Mouse (Mus musculus): Measurements from ENCODE around the gene Trmt112. TPM values are rescaled to one million over a fixed set of nuclear protein-coding genes. Genes with fewer than 3 reads are reported as not detected.

Trmt112 gene
- polyA plus RNA-seq, 1 experiment from 2014 or later = 95.3 TPM

DNA sequence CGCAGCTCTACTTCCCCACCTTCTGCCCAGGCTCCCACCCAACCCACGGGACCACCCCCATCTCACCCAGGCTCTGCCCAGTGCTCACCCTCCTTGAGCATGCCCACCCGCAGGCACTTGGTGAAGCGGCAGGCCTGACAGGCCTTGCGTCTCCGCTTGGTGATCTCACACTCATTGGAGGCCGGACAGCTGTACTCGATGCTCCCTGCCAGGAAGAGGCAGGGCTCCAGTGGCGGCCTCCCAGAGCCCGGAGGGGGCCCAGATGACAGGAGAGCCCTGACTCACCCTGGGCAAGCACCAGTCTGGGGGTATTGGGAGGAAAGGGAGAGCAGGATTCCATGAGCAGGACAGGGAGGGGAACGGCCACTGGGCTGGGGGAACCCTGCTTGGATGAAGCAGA lies 4.5 kb downstream of the Trmt112 start:
- ATAC-seq = no peak
- H3K27ac ChIP-seq (ENCODE audit: low read length) = no peak overlapping the region
- 83% methylated on average over 11 of the region's 11 CpGs for WGBS
- no peak overlapping the region for H3K4me2 ChIP-seq (ENCODE audit: low read length)
- H3K9me3 ChIP-seq (replicated peaks; ENCODE audit: control insufficient read depth, low read length, poor library complexity, severe bottlenecking) = no peaks in the 10 kb centered on the region
- peaks cover 16% of the 10 kb centered on the region for H3K36me3 ChIP-seq (ENCODE audit: control insufficient read depth, insufficient read depth, low read length)
- no peak overlapping the region for H3K4me3 ChIP-seq (ENCODE audit: low read depth, low read length)
- H3K9ac ChIP-seq (ENCODE audit: low read depth, low read length) = no peak overlapping the region
- peaks cover 8% of the 10 kb centered on the region for H3K4me1 ChIP-seq (ENCODE audit: control insufficient read depth, insufficient read depth, low read length)
- H3K27me3 ChIP-seq (ENCODE audit: control insufficient read depth, insufficient read depth, low read depth, low read length) = no peaks in the 10 kb centered on the region

DNA sequence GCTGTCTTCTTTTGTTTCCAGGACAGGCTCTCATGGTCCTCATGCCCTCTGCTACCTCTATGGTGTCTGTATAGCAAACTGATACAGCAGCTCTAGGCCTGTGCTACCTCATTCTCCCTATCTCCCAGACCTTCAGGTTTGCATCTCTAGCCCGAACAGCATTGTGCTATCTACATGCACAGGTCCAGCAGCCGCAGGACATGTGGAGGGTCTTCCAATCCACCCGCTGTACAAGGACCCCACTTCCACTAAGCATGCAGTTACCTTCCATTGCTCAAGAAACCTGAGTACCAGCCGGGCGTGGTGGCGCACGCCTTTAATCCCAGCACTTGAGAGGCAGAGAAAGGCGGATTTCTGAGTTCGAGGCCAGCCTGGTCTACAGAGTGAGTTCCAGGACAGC lies 5.0 kb downstream of the Trmt112 start:
- Histone ChIP-seq H3K36me3 (ENCODE audit: control insufficient read depth, insufficient read depth, low read length) (peaks cover 16% of the 10 kb centered on the region), H3K9me3 (replicated peaks; ENCODE audit: control insufficient read depth, low read length, poor library complexity, severe bottlenecking) (no peaks in the 10 kb centered on the region), H3K4me1 (ENCODE audit: control insufficient read depth, insufficient read depth, low read length) (peaks cover 8% of the 10 kb centered on the region; the same call in 1 of the 2 replicates), H3K27ac (ENCODE audit: low read length) (no peak overlapping the region), H3K9ac (ENCODE audit: low read depth, low read length) (no peak overlapping the region), H3K4me2 (ENCODE audit: low read length) (no peak overlapping the region), H3K27me3 (ENCODE audit: control insufficient read depth, insufficient read depth, low read depth, low read length) (no peaks in the 10 kb centered on the region), H3K4me3 (ENCODE audit: low read depth, low read length) (no peak overlapping the region)
- no peak for ATAC-seq
- 95% methylated on average over 9 of the region's 9 CpGs for WGBS

DNA sequence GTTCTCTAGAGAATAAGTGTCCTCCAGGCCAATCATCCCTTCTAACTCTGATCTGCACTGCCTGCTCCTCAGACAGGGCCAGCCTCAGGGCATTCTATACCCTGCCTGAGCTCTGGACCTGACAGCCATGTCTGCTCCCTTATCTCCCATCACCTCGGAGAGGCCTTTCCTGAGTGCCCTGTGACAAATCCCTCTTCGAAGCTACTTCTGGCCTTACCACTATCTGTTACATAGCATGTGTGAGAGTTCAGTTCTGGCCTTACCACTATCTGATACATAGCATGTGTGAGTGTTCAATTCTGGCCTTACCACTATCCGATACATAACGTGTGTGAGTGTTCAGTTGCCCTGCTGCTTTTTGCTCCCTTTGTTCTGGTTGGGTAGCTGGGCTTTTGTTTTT lies 5.8 kb downstream of the Trmt112 start:
- Histone ChIP-seq H3K4me1 (ENCODE audit: control insufficient read depth, insufficient read depth, low read length) (peaks cover 15% of the 10 kb centered on the region), H3K9ac (ENCODE audit: low read depth, low read length) (no peak overlapping the region), H3K9me3 (replicated peaks; ENCODE audit: control insufficient read depth, low read length, poor library complexity, severe bottlenecking) (no peaks in the 10 kb centered on the region), H3K27me3 (ENCODE audit: control insufficient read depth, insufficient read depth, low read depth, low read length) (no peaks in the 10 kb centered on the region), H3K4me3 (ENCODE audit: low read depth, low read length) (no peak overlapping the region), H3K4me2 (ENCODE audit: low read length) (no peak overlapping the region), H3K36me3 (ENCODE audit: control insufficient read depth, insufficient read depth, low read length) (peaks cover 16% of the 10 kb centered on the region), H3K27ac (ENCODE audit: low read length) (no peak overlapping the region)
- ATAC-seq = no peak
- 90% methylated on average over 4 of the region's 4 CpGs for WGBS

DNA sequence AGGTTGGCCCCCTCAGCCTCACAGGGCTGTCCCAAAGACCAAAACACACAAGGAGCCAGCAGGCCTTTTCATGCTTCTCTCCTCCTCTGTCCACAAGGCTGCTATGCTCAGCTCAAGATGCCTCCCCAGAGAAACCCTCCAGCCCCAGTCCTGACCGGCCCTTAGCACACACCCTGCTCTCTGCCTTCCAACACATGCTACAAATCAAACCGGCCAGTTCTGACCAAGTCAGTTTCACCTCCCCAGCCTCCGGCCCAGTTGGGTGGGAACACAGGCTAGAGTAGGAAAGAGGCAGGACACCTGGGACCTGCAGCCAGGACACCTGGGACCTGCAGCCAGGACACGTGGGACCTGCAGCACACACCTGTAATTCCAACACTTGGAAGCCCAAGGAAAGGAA lies 7.0 kb downstream of the Trmt112 start:
- Histone ChIP-seq H3K27ac (ENCODE audit: low read length) (no peak overlapping the region), H3K36me3 (ENCODE audit: control insufficient read depth, insufficient read depth, low read length) (peaks cover 14% of the 10 kb centered on the region), H3K9me3 (replicated peaks; ENCODE audit: control insufficient read depth, low read length, poor library complexity, severe bottlenecking) (no peaks in the 10 kb centered on the region), H3K4me1 (ENCODE audit: control insufficient read depth, insufficient read depth, low read length) (peaks cover 15% of the 10 kb centered on the region), H3K4me3 (ENCODE audit: low read depth, low read length) (no peak overlapping the region), H3K9ac (ENCODE audit: low read depth, low read length) (no peak overlapping the region; the same call in 1 of the 2 replicates), H3K27me3 (ENCODE audit: control insufficient read depth, insufficient read depth, low read depth, low read length) (no peaks in the 10 kb centered on the region), H3K4me2 (ENCODE audit: low read length) (no peak overlapping the region)
- no peak for ATAC-seq
- 91% methylated on average over 4 of the region's 4 CpGs for WGBS

DNA sequence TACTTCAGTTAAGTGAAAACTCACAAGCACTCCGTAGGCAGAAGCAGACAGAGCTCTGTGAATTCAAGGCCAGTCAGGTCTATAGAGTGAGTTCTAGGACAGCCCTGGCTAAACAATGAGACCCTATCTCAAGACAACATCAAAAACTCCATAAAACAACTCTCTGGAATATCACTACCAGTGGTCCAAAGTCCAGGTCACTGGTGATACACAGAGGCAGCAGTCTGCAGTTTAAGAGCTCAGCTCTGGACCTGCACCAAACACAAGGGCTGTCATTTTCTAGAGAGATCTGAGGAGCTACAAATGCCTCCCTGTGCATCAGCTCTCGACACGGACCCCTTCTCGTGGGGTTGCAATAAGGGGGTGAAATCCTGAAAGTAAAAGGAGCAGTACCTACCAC lies 8.8 kb downstream of the Trmt112 start:
- Histone ChIP-seq H3K9ac (ENCODE audit: low read depth, low read length) (no peak overlapping the region), H3K4me3 (ENCODE audit: low read depth, low read length) (no peak overlapping the region), H3K27me3 (ENCODE audit: control insufficient read depth, insufficient read depth, low read depth, low read length) (peaks cover 5% of the 10 kb centered on the region), H3K27ac (ENCODE audit: low read length) (no peak overlapping the region), H3K9me3 (replicated peaks; ENCODE audit: control insufficient read depth, low read length, poor library complexity, severe bottlenecking) (no peaks in the 10 kb centered on the region), H3K36me3 (ENCODE audit: control insufficient read depth, insufficient read depth, low read length) (peaks cover 3% of the 10 kb centered on the region; the same call in 1 of the 2 replicates), H3K4me2 (ENCODE audit: low read length) (no peak overlapping the region), H3K4me1 (ENCODE audit: control insufficient read depth, insufficient read depth, low read length) (peaks cover 20% of the 10 kb centered on the region)
- ATAC-seq = no peak
- 89% methylated on average over 4 of the region's 4 CpGs for WGBS

DNA sequence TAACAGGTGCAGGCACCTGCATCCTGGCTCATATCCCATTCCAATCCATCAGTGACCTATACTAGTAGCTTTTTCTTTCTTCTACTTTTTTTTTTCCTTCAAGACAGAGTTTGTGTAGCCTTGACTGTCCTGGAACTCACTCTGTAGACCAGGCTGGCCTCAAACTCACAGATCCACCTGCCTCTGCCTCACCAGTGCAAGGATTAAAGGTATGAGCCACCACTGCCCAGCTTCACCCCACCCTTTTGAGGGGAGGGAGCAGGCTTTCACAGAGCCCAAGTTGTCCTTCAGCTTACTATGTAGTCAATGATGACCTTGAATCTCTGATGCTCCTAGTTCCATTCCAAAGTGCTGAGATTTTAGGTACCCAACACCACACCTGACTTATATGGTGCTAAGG lies 9.9 kb downstream of the Trmt112 start:
- no peak overlapping the region for H3K27ac ChIP-seq (ENCODE audit: low read length)
- no peak overlapping the region for H3K4me2 ChIP-seq (ENCODE audit: low read length)
- no peak overlapping the region for H3K4me3 ChIP-seq (ENCODE audit: low read depth, low read length)
- H3K4me1 ChIP-seq (ENCODE audit: control insufficient read depth, insufficient read depth, low read length) = peaks cover 20% of the 10 kb centered on the region
- no peak for ATAC-seq
- H3K27me3 ChIP-seq (ENCODE audit: control insufficient read depth, insufficient read depth, low read depth, low read length) = peaks cover 12% of the 10 kb centered on the region
- 0 out of 2 replicates have a peak overlapping the region, but pooled peaks have one; percentile 39 for H3K9ac ChIP-seq (ENCODE audit: low read depth, low read length)
- no peaks in the 10 kb centered on the region for H3K36me3 ChIP-seq (ENCODE audit: control insufficient read depth, insufficient read depth, low read length)
- H3K9me3 ChIP-seq (replicated peaks; ENCODE audit: control insufficient read depth, low read length, poor library complexity, severe bottlenecking) = no peaks in the 10 kb centered on the region

DNA sequence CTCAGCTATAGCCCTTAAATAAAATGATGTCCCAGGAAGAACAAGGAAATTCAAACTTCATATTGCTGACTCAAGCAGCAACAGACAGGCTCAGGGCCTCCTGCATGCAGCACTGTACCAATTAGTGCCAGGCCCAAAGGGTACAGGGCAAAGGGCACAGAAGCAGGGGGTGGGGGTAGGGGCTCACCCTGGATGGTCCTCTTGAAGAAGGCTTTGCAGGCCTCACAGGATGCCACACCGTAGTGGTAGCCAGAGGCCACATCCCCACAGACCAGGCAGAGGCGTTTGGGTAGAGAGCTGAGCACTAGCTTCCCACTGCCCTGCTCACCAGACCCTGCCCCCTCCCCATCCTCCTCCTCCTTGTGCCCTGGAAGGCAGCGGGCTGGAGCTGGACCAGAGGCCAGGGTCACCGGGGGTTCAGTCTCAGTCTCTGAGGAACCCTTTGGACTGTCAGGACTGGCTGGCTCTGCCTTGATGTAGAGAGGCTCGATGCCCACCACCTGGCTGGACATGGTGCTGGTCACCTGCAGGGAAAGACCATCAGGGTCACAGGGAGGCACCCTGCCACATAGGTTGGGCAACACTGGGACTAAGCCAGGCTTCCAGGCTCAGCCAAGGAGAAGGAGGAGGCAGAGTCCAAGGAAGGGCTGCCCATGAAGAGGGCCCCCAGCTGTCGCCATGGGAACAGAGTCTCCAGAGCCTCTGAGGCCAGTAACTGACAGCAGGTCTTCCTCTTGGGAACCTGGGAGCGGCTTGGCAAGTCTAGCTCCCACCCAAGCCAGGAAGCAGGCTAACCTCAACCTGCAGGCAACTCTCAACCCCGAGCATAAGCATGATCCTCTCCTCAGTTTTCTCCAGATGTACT lies 10.6 kb downstream of the Trmt112 start:
- Histone ChIP-seq H3K27me3 (ENCODE audit: control insufficient read depth, insufficient read depth, low read depth, low read length) (peaks cover 18% of the 10 kb centered on the region), H3K4me2 (ENCODE audit: low read length) (peak overlapping the region; percentile 90), H3K4me3 (ENCODE audit: low read depth, low read length) (peak overlapping the region; percentile 69), H3K9me3 (replicated peaks; ENCODE audit: control insufficient read depth, low read length, poor library complexity, severe bottlenecking) (no peaks in the 10 kb centered on the region), H3K36me3 (ENCODE audit: control insufficient read depth, insufficient read depth, low read length) (no peaks in the 10 kb centered on the region), H3K27ac (ENCODE audit: low read length) (no peak overlapping the region), H3K4me1 (ENCODE audit: control insufficient read depth, insufficient read depth, low read length) (peaks cover 20% of the 10 kb centered on the region), H3K9ac (ENCODE audit: low read depth, low read length) (peak overlapping the region; percentile 39; the same call in 1 of the 2 replicates)
- WGBS = 36% methylated on average over 8 of the region's 8 CpGs
- ATAC-seq = no peak

DNA sequence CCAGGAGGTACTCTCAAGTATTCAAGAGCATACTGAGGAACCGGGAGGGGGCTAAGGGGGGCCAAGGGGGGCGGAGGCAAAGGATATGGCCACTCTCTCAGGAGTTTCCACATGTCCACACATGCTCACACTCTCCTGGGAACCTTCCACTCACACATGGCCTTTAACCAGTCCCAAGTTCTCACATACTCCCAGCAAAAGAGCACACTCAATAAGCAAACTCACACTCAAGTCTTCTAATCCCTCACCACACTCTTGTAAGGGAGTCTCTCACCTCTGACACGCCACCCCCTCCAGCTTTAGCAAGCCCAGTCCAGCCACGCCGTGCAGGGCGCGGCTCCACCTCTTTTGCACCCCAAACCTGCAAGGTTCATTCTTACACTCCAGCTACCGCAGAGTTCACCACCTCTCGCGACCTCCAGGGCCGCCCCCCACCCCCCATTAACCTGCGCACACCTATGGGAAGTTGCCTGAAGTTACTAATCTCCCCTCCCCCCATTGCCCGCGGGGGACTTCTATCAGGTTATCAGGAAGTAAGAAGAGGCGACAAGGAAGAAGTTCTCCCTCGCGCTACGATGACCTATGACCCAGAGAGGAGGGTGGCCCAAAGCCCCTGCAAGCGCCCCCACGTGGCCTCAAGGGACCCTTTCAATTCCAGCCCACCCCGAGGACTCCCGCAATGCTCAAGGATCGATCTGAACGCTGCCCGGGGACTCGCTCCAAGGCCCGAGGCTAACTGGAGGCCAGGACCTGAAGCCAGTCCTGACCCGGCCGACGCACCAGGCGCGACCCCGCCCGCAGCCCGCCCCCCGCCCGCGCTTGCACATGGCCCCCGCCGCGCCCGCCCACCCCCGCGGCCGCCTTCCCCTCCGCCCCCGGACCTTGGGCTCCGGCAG lies 11.5 kb downstream of the Trmt112 start:
- peaks cover 27% of the 10 kb centered on the region for H3K27me3 ChIP-seq (ENCODE audit: control insufficient read depth, insufficient read depth, low read depth, low read length)
- WGBS = under 1% methylated on average over 28 of the region's 48 CpGs
- H3K9ac ChIP-seq (ENCODE audit: low read depth, low read length) = peak overlapping the region; percentile 79
- H3K4me2 ChIP-seq (ENCODE audit: low read length) = peak overlapping the region; percentile 90
- ATAC-seq = peak; percentile 16
- peak overlapping the region; percentile 83 for H3K27ac ChIP-seq (ENCODE audit: low read length)
- peaks cover 20% of the 10 kb centered on the region for H3K4me1 ChIP-seq (ENCODE audit: control insufficient read depth, insufficient read depth, low read length)
- no peaks in the 10 kb centered on the region for H3K9me3 ChIP-seq (replicated peaks; ENCODE audit: control insufficient read depth, low read length, poor library complexity, severe bottlenecking)
- H3K36me3 ChIP-seq (ENCODE audit: control insufficient read depth, insufficient read depth, low read length) = no peaks in the 10 kb centered on the region
- peak overlapping the region; percentile 69 for H3K4me3 ChIP-seq (ENCODE audit: low read depth, low read length)
